Mouse (Mus musculus) cerebellum, adult 18-20 months (tissue): ENCODE measurements around the gene Ube2m.
A peak's percentile ranks its signal among the peaks of the same experiment; 100 is the strongest.

Experiments
- DNase-seq, 2 experiments: peaks; one replicate each; pipeline ENCODE4 v3.0.0; 2021

Gene Ube2m

GRCm38 (mm10) chr7:12998053-12998452 lies 40.0 kb downstream of the Ube2m start, which contains the start of gene Slc27a5:
Slc27a5 (minus strand) TSS chr7:12998192.
- no peak for DNase-seq

DNA sequence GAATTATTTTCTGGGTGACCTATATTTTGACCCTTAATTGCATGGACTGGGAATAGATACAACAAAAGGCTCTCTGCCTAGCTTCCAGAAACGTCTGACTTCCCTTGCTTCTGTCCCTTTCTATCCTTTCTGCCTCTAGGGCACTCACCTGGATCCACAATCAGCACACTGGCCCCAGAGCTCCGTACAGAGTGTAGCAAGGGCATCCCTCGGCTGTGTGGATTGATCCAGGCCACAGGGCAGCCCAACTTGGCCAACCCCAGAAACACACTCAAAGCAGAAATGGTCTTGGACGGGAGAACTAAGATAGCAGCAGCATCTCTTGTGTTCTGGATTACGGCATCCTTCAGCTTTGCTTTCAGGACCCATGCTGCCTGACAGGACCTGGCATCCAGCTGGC lies 40.8 kb downstream of the Ube2m start:
- no peak for DNase-seq

DNA sequence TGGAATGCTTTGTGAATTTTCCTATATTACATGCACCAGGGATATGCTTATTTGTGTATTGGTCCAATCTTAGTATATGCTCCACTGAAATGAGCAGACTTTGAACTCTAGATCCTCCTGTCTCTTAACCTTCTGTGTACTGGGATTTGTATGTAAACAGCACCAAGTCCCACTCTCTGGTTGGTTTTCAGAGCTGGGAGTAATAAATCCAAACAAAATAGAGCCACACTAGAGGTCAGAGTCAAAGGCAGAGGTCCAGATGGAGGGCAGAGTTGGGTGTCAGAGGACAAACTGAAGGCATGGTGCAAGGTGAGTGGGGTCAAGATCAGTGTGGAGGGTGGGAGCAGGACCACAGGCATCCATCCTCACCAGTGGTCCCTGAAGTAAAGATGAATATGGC lies 42.2 kb downstream of the Ube2m start:
- DNase-seq, result no peak

DNA sequence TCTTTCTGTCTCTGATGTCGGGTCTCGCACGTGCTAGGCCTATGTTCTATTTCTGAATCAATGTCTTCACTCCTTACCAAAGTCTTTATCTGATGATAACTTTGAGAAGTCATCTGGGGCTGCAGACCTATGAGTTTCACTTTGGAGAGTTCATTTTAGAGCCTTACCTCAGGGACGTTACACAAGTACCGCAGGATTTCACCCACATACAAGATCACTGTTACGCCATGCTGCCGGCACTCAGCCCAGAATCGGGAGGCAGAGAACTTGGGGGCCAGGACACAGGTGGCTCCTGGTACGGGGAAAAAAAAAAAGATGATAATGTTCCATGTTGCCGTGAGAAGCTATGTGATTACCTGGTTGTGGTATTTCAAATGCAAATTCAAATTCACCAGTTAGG lies 44.9 kb downstream of the Ube2m start:
- no peak for DNase-seq

GRCm38 (mm10) chr7:12992222-12992621 lies 45.9 kb downstream of the Ube2m start:
- DNase-seq, result peak in 1 of 2 experiments; percentile 39

- no peak for DNase-seq
These were observed 50.5 kb downstream of the Ube2m start for GRCm38 (mm10) chr7:12987409-12988189.

DNA sequence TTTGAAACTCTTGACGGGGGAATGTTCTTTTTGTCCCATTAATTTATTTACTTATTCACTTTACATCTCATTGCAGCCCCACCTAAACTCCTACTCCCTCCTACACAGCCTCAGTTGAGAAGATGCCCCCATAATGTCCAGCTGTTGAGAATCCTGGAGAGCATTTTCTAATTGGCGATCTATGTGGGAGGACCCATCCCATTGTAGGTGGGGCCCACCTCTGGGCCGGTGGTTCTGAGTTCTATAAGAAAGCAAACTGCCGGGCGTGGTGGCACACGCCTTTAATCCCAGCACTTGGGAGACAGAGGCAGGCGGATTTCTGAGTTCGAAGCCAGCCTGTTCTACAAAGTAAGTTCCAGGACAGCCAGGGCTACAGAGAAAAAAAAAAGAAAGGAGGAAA lies 51.2 kb downstream of the Ube2m start:
- no peak for DNase-seq

- no peak for DNase-seq
These were observed 52.4 kb downstream of the Ube2m start for GRCm38 (mm10) chr7:12985724-12986123.
